Mouse (Mus musculus): ENCODE data around the gene Tenm2.

Gene Tenm2

DNA sequence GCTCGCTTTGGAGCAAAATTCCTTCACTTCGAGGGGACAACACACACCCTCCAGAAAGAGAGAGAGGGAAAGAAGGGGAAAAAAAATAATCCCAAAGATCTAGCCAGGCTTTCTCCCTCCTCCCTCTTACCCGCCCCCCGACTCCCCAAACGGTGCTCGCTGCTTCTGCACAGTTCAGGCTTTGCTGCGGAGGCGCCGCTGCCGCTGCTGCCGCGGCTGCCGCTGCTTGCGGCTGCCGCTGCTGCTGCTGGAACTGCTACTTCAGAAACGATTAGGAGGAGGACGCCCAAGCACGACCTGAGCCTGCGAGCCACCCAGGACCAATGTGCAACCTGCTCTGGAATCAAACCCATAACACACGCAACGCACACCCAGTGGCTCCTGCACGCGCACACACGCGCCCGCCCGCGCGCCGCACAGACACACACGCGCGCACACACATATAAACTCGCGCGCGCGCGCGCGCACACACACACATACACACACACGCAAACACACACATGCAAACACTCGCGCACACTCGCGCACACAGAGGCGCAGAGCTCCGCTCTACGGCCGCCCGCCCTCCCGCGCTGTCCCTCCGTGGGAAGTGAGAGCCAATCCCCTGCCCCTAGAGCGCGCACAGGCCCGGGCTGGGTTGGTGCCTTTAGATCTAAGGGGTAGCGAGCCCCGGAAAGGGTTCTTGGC, at the start of gene Tenm2:
Tenm2 (minus strand) TSS at position 51 of the 687 bp plus-strand sequence.
- DNase-seq (ENCODE audit: low spot score), result peak; percentile 45

DNA sequence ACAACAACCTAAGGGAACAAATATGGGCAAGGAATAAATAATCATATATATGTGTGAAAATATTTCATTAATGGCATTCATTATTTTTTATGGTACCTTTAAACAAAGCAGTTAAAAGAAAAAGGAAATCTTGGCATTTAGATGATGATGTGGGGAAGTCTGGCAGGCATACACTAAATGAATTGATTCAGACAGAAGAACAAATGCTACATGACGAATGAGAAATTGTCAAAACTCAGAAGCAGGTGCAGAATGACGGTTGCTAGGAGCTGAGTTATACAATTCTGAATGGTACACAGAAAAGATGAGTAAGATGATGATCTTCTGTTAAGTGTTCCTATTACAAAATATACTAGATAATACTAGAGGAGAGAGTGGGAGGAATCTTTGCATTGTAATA, 49.4 kb upstream of the Tenm2 start:
- DNase-seq (ENCODE audit: low spot score), result no peak

DNA sequence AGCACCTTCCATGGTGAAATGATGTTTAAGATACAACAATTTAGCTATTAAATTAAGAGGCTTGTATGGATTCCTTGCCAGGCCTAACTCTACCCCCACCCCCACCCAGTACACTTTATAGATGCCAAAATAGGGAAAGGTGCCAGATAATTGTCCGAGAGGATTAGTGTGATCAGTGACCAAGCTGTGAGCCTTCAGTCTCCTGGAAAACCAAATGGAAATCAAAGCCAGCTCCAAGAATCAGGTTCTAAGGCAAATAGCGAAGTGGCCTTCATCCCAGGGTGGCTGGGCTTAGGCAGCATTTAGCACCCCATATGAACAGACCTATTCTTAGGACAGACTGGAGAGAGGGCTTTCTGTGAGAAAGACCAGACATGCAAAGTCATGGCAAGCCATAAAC, 13.0 kb upstream of the Tenm2 start:
- DNase-seq (ENCODE audit: low spot score), result peak; percentile 13

DNA sequence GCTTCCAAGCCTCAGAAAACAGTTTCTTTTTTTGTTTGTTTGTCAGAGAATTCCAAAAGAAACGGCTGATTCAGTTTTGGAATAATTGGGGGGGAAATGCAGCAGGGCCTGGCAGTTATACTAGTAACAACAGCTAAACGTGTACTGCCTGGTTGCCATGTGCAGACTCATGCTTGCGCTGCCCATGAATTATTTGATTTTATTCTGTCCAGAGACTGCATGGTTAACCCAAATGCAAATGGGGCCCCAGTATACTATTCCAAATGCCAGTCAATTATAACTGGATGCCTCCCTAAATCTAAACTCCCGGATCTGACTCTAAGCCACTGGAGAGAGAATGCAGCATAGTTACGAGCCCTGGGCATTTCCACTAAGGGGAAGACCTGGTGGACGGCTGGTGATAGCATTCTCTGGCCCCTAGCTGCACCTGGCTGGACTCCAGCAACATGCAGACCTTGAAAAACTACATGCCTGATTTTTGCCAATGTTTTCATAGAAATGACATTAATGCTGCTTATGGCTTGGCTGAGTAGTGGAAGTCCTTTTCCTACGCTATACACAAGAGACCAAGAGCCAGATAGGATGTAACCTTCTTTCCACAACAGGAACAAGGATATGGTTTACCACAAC, 1.4 kb upstream of the Tenm2 start:
- DNase-seq (ENCODE audit: low spot score), result no peak

DNA sequence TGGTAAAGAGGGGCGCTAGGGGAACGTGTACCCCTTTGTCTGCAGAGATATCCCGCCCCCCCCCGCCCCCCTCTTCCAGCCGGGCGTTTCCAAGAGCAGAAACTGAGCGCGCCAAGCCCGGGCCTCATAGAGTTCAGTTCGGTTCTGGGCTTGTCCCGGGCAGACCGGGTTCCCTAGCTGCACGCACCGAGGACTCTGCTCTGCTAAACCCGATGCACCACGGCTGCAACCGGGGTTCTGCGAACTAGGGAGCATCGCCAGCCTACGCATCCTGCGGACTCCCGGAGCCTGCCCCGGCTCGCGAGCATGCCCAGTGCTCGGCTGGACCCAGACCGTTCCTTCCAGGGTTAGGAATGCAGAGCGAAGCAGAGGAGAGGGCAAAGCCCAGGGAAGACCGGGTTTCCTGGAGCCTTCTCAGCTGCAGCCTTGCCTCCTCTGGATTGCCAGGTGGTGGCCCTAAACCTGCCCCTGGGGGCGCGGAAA, 878 bp upstream of the Tenm2 start:
- peak; percentile 25 for DNase-seq (ENCODE audit: low spot score)

DNA sequence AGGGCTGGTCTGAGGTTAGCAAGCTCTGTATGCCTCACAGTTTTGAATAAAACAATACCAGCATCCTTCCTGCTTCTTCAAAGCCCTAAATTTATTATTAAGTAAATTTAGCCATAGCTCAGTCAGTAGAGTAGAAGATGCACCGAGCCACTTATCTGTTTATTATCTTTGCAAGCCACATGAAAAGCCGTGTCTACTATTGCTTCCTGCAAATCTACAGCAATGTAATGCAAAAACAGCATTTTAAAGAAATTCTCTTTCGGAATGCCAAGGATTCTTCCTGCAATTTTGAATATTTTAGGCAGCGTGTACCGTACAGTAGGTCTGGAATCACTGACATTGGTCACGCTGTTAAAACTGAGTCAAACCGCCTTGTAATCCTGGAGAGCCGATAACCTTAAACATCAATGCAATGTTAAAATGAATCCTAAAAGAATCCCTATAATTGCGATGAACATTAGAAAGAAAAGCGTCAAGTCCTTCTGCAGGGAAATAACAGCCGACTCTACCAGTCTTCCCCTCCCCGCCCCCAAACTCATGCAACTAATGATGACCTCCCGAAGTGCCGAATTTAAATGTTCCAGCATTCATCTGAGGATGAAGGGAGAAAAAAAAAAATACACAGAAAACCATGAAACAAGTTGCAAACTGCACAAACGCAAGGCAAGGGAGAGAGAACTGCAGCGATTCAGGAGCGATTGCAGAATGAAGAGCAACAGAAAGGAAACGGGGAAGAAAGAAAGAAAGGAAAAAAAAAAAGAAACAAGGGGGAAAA, 556 bp downstream of the Tenm2 start:
- DNase-seq (ENCODE audit: low spot score), result no peak

DNA sequence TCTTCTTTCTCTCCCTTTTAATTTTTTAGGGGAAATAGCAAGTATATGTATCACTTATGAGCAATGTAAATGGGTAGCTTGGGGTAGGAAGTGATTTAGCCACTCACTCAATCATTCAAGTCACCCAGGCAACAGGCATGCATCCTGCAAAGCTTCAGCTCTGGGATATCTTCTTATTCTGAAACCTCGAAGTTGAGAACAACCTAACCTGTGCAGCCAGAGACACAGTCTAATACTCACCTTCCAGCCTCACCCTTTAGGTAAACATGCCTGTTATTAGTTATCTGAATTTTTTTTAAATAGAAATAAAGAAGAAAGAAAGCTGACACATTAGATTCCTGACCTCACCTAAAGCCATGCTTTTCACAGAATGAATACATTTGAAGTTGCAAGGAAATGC, 8.4 kb downstream of the Tenm2 start:
- DNase-seq (ENCODE audit: low spot score), result no peak

DNA sequence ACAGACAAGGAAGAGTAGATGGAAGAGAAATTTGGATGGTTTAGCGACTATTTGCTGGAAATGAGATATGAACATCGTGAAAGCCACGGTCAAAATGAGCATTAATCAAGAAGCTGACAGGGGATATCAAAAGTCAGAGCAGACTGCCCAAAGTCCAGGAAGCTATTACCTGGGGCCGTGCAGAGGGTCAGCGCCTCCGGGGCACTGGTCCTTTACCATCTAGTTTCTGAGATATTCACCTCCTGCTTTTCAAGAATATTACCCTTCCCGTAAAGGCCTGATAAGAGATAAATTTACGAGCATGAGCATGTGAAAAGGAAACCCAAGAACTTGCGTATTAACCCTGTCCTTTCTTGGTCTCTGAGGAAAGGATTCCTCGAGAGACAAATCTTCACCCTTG, 8.8 kb downstream of the Tenm2 start:
- DNase-seq (ENCODE audit: low spot score), result no peak

DNA sequence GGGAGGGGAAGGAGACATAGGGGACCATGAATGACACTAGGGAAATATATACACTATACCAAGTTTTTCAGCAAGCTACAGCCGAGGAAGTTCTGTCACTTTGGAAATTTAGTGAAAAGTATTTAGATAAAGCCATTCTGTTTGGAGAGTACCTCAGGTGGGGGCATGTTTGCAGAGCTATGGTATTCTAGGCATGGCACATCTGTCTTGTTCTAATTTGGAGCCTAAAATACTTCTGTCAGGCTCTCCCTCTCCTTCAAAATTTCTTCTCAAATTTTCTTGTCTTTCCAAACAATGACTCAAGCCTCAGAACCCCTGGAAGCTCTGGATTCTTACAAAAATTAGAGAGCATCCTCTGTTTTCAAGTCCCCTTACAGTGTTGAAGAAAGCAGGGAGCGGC, 13.0 kb downstream of the Tenm2 start:
- no peak for DNase-seq (ENCODE audit: low spot score)

DNA sequence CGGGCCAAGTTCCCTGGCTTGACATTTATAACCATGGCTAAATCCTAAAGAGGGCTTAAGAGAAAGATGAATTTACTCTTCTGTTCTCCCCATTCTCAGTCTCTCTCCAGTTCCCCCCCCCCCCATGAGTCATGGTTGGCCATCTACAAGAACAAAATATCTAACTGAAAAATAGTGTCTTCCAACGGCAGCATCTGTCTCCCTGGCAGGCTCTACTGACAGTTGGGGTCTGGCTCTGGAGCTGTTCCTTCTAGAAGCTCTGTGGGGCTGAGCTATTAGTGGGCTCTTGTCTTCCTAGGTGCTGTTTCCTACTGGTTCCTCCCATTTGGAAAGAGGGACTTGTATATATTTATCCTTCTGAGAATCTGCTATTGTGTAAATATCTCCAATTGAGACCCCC, 13.7 kb downstream of the Tenm2 start:
- DNase-seq (ENCODE audit: low spot score), result no peak

DNA sequence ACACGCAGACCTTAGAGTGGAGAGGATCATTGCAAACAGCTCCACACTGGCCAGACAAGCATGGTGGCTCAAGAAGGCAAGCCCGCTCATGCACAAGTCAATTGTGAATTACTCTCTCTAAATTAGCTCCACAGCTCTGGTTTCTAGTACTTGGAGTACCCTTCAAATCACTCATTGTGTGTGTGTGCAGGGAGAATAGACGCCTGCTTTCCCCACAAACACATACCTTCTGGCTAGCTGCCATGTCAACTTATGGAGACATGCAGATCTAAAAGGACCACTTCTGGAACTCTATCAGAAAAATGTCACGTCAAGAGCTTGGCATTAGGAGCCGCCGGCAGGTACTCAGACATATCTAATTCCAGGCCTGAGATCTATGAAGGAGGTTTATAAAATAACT, 14.8 kb downstream of the Tenm2 start:
- DNase-seq (ENCODE audit: low spot score), result no peak

DNA sequence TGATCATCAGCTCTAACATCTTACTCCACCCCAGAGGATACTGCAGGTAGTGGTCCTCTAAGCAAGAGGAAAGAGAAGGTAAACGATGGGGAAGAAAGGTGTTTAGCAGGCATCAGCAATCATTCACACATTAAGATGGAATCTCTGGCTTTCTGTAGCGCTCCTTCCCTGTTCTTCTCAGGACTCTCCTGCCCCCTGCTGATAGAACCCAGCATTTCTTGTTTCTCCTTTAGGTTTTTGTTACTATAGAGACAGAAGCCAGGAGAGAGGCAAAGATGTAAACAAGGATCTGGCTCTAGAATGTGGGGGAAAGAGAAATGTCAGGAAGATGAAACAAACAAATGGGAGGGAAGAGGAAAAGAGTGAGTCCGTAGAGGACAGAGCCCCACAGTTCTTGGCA, 49.6 kb downstream of the Tenm2 start:
- DNase-seq (ENCODE audit: low spot score), result peak; percentile 29

DNA sequence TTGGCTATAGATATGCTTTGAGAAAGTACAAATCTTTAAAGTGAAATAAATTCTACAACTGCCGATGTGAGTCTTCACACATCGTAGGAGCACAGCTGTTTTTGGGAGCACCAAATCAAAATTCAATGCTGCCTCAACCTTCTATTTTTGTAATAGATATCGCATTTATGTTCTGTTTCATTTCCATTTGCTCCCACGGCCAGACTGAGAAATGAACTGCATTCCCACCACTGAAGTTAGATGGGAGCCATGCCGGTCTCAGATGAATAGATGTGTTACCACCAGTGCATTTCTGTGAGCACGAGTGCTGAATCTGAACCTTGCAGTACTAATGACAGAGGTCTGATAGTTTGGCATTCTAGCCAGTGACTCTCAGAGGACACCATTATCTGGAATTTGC, 58.3 kb downstream of the Tenm2 start:
- DNase-seq (ENCODE audit: low spot score), result no peak

DNA sequence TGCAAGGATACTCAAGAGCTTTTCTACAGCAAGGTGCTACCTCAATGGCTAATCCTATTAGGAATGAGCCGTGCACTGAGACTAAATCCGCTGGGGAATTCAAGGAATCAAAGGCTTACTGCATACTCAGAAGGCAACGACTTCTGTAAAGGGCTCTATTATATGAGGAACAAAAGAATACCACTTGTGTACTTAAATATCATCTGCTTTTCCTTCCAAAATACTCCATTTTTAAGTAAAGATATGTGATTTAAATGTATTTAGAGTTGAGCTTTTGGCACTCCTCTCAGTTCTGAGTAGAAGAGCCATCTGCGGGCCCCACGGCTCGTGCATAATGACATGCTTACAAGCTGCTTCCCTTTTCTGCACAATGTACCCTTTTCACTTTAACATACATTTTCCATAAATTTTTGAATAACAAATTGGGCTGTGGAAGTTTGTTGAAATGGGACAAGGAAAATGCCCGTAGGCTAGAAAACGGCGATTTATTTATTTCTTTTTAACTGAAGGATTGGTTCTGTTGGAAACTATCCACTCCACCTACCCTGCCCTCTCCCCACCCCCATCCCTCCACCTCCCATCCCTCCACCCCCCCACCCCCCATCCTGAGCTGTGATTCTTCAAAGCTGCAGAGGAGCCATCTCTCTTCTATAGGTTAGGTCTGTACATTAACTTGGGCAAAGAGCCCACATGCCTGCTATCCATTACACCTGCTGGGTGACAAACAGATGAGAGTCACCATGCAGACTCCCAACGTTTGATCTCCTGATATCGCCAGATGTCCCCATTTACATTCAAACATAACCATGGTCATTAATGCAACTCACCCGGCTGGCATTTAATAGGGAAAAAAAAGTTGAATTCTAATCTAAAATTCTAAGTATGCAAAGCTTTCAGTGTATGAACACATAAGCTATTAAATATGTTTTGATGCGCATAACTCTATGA, 81.6 kb downstream of the Tenm2 start:
- no peak for DNase-seq (ENCODE audit: low spot score)

DNA sequence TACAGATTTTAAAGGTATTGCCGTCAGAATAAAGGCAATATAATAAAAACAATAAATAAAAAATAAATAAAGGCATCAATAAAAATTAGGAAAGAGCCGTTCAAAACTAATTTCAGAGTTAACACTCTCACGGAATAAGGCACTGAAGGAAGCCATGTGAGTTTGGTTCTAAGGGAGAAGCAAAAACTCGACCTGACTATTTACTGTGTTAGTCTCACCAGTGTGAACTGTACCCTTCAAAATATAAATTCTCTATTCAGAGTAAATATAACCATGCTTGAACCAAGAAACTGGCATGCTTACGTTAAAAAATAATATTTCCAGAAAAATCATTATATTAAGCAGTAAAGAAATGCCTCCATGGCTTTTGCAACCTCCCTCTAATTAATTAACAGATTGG, 82.4 kb downstream of the Tenm2 start:
- DNase-seq (ENCODE audit: low spot score), result no peak

DNA sequence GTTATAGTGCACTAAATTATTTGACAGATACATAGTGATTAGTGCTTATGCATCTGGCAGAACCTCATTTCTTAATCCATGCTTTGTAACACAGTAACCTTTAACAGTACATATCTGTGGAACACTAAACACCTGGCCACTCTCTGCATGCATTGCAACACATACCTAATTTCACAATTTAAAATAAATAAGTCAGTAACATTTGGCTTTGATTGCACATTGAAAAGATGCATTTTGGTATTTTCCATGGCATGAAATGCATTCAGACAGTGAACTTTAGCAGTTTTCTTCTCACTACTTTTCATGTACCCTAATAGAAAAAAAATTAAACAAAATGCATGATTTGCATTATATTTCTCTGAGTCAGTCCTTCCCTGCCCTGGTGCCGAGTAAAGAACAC, 85.8 kb downstream of the Tenm2 start:
- no peak for DNase-seq (ENCODE audit: low spot score)

DNA sequence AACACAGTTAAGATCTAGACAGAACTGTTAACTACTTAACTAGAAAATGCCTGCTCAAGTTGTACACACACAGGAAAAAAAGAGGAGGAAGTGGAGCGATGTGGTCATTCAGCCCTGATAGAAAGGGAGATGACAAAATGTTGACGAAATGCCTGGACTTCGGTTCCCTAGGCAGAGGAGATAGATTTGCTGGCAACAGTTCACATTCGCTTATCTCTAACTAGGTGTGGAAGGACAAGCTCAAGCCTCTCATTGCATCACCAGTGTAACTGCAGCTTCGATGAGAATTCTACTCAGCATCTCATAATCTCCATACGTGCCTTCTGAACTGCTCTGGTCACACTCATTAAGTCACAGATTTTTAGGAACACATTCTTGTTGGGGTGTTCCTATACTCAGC, 91.8 kb downstream of the Tenm2 start:
- no peak for DNase-seq (ENCODE audit: low spot score)

DNA sequence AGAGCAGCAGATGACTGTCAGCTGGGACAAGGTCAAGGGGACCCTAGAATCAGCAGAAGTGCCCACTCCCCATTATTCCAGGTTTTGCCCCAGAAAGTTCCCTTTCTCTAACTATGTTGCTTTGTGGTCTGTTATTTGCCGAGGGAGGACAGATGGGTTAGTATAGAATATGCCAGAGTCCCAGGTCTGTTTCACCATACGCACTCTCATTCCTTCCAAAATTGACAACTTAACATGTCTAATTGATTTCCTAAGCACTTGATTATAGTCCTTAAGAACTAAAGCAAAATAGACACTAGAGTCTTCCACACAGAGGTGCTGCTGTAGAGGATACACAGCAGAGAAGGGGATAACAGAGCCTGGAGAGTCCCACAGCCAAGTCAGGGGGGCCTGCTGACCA, 92.3 kb downstream of the Tenm2 start:
- DNase-seq (ENCODE audit: low spot score), result no peak

DNA sequence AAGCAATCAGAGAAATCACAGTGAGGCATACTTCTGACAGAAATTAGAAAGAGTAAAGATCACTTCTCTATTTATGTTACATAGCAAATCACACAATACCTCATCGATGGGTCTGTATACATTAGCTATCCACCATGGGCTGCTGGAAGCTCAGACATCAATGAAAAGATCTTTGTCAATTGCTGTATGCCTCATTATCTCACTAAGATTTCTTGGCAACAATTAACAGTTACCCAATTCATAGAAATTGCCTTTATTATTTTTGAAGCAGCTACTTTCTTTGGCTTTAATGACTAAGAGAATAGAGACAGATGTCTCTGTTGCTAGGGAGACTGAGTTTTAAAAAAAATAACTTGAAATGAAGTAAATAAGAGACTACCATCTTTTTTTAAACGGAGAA, 106.9 kb downstream of the Tenm2 start:
- DNase-seq (ENCODE audit: low spot score), result no peak

DNA sequence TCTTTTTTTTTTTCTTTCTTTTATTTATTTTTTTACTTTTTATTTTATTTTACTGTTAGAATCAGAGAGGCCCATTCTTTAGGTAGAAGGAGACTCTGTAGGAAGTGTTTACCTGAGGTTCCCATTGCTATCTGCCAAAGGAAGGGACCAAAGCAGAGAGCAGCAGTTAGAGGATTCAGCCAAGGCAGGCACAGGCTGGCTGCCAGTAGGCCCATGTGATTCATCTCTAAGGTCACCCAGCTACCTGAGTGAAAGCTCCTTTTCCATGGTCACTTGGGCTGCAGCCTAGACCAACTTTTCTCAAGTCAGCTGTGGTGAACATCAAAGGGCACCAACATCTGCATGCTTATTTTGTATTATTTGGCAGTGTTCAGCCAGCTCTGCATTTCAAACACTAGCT, 117.7 kb downstream of the Tenm2 start:
- DNase-seq (ENCODE audit: low spot score), result no peak

DNA sequence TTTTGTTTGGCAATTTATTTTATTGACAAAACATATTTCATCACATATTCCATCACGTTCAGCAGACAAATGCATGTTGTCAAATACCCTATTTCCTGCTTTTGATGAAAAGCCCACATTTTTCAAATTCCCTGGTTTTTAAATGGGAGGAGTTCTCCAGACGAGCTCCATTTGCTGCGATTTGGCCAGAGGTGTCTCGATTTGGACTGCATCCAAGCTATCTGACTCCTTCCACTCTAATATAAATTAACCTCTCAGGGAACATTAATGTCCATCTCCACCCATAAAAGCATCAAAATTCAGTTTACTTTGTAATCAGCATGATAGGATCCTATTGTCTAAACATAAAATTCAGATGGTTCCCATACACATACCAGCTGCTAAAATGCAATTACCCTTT, 120.6 kb downstream of the Tenm2 start:
- no peak for DNase-seq (ENCODE audit: low spot score)

DNA sequence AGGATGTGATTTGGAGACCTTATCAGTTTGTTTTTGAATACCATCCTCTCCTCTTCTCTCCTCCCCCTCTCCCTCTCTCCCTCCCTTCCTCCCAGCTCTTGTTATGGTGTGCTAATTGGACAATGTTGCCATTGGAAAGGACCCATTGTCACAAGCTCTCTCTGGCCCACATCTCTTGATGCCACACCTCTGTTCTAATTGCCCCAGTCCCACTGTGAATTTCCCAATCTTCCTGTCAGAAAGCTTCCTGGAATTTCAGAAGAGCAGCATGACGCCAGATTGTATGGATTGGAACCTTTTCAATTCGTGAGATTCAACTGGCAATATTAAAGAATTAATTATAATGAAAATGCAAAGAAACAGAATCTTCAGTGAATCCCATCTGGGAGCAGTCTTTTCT, 128.7 kb downstream of the Tenm2 start:
- no peak for DNase-seq (ENCODE audit: low spot score)
